Mouse (Mus musculus) left cerebral cortex, adult 2 months (tissue): ENCODE results near the gene Timm17b. TPM values are rescaled to one million over a fixed set of nuclear protein-coding genes. Genes with fewer than 3 reads are reported as not detected.
A peak's percentile ranks its signal among the peaks of the same experiment; 100 is the strongest.

ENCODE experiments used
- DNase-seq, 2 experiments: peaks; one replicate each; pipeline ENCODE4 v3.0.0; 2021 to 2022; ENCODE audit warnings: low spot score in 2 of 2, mixed read lengths in 1 of 2; ENCODE audit errors: extremely low spot score in 1 of 2
- H3K27ac ChIP-seq: fragments of 200-600 bp; 2 replicates; pipeline ENCODE4 v1.8.1; 2022
- H3K4me3 ChIP-seq: fragments of 200-600 bp; 2 replicates; pipeline ENCODE4 v1.8.1; 2022
- CTCF ChIP-seq: fragments of 200-600 bp; IDR thresholded peaks from 2 replicates; pipeline ENCODE4 v1.8.1; 2022; ENCODE audit warnings: antibody characterized with exemption, mild to moderate bottlenecking, moderate library complexity
- intact Hi-C: fragments of 180-260 bp; cut with DNase I; formaldehyde crosslinking; loops from one replicate; pipeline ENCODE4 v1.15.1; 2025
- total RNA-seq, 2 experiments: library from RNA; stranded (reverse); gene quantifications; 2 replicates each; pipeline ENCODE4 v1.2.3; 2021

The Timm17b gene
- total RNA-seq, 2 experiments from 2014 or later, result 19.3 to 27.4 TPM

DNA sequence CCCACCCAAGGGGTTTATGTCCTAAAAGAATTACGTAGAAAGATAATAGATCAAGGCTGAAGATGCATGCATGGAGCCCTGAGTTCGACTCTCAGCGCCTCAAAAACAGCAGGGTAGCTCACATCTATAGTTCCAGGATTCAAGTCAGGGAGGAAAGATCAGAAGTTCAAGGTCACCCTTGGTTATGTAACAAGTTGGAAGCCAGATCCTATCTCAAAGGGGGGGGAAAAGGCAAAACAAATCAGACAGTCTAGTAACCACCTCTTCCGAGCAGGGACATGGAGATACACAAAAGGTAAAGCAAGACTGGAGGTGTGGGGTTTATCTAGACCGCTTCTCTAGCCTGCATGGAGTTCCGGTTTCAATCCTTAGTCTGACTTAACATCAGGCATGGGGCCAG, 27.1 kb downstream of the Timm17b start:
- no peak for TF ChIP-seq CTCF
- DNase-seq, result no peak
- intact Hi-C loops, result no loop called here
- no peak overlapping the region for H3K4me3 ChIP-seq
- no peak overlapping the region for H3K27ac ChIP-seq

DNA sequence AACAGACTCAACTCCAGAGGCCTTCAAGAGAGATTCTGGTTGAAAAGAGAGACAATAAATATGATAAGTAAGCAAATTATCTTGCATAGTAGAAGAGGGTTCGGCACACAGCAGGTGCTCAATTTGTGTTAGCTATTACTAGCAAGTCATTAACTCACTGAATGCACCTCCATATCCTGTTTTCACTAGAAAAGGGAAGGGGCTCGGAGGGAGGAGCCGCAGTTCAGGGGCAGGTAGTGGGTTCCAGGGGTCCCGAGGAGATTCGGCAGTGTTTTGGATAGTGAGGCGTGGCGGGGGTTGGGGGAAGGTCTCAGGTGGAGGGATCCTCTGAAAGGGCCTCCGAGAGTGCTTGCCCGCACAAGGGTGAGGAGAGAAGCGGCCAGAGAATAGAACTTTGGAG, 28.0 kb downstream of the Timm17b start:
- intact Hi-C loops, result no loop called here
- DNase-seq, result no peak
- TF ChIP-seq CTCF, result no peak
- H3K4me3 ChIP-seq, result no peak overlapping the region
- no peak overlapping the region for H3K27ac ChIP-seq

DNA sequence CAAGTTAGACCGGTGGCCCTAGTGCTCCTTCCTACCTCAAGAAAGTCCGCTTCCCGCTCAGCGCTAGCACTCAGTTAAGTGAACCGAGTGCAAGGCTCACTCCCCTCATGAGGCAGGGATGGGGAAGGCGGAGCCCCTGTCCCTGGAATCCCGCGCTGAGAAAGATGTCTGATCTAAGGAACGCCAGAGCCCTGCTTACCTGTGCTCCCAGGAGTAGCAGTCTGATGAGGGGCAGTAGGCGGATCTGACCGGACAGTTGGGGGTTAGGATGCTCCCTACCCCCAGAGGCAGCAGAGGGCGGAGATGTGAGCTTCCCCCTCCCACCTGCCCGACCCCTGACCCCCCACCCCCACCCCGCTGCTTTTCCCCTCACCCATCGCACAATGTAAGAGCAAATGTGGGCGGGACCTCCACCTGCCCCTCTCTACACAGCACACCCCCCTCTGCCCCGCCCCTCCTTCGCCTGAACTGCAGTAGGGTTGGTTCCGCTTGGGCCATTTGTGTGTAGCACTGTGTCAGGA, 29.2 kb downstream of the Timm17b start, which contains the start of gene Eras:
TSS of gene Eras (minus strand) at position 338 of the 521 bp plus-strand sequence.
- DNase-seq, result no peak
- TF ChIP-seq CTCF, result no peak
- Histone ChIP-seq H3K27ac (no peak within 1 kb of the TSS), H3K4me3 (no peak within 1 kb of the TSS)
- intact Hi-C loops, result no loop called here

DNA sequence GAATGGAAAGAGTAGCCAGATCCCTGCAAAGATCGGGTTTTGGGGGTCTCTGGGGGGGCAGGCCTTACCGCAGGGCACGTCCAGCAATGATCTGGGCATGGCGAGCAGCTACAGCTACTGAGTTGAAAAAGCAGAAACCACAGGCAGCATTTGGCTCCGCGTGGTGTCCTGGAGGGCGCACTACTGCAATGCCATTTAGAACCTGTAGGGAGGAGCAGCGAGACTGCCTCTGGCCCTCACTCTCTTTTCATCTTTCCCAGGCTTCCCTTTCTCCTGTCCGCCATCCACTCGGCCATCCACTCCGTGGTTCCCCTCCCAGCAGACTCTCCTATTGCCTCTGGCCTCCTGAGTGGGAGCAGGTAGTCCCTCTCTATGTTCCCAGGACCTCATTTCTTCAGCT, 37.7 kb downstream of the Timm17b start:
- no peak overlapping the region for H3K4me3 ChIP-seq
- DNase-seq, result no peak
- H3K27ac ChIP-seq, result no peak overlapping the region
- intact Hi-C loops, result no loop called here
- no peak; the same call in none of the 2 replicates for TF ChIP-seq CTCF

DNA sequence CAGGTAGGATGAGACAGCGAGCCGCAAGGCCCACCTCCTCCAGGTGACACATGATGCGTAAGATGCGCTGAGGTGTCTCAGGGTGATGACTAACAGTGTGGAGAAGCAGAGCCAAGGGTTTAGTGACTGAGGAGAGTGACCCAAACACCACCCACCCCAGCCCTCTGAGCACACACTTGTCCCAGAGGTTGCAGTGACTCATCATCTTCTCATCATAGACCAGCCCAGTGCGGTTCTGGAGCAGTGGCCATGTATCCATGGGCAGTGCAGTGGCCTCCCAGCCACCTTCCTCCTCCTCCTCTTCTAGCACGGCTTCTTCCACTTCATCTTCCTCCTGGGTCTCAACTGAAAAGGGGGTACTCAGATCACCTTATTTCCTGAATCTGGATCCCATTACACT, 38.5 kb downstream of the Timm17b start:
- DNase-seq, result no peak
- intact Hi-C loops, result no loop called here
- Histone ChIP-seq H3K27ac (no peak overlapping the region), H3K4me3 (no peak overlapping the region)
- TF ChIP-seq CTCF, result no peak

DNA sequence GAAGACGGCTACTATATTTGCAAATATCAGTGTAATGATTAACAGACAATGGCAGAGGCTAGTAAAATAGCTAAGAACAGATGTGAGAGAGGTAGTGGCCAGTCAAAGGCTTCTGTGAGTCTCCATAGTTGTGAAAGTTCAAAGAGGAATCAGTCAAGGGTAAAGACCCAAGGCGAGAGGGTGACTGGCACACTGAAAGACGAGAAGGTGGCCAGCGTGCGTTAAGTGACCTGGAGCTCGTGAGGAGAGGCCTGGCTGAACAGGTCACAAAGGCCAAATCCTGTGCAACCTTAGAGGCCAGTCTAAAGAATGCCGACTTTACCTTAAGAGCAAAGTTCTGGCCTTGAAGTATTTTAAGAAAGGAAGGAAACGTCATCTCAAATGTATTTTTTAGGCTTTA, 46.5 kb downstream of the Timm17b start:
- DNase-seq, result no peak
- TF ChIP-seq CTCF, result no peak
- no peak overlapping the region for H3K27ac ChIP-seq
- no peak overlapping the region for H3K4me3 ChIP-seq
- intact Hi-C loops, result no loop called here

DNA sequence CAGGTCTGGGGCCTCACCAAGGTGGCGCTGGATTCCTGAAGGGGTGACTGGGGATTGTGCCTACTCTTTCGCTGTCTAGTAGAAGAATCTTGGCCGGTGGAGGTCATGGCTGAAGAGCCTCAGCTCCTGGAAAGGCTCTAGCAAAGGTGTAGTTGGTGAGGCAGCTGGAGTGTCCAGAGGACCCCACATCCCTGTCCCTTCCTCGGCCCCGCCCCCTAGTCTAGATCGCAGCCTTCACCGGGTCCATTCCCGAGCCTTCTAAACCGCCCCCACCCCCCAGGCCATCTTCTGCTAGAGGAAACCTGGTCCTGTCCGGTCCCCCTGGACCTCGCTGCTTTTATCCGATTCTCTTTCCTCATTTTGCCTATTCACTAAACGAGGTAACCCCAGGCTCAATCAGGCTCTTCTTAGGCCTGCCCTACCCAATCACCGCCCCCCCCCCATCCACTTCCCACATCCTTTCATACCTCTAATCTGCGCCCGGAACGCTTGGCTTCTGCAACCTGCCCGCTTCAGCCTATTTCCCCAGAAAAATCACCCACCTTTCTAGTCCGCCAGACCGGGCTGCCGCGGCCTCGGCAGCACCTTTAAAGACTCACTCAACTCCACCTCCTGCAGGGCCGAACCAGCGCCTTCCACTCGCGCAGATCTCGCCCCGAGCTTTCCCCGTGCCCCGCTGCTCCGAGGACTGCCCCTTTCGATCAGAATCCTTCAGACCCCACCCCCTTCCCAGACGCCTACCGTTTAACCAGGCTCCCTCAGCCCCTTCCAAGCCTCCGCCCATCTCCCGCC, 48.1 kb downstream of the Timm17b start, which contains the start of gene Hdac6:
TSS of gene Hdac6 (minus strand) at position 782 of the 792 bp plus-strand sequence.
- Histone ChIP-seq H3K4me3 (peak within 1 kb of the TSS; percentile 54), H3K27ac (peak within 1 kb of the TSS; percentile 82)
- DNase-seq, result peak in 1 of 2 experiments; percentile 11
- intact Hi-C loops, result no loop called here
- no peak for TF ChIP-seq CTCF

DNA sequence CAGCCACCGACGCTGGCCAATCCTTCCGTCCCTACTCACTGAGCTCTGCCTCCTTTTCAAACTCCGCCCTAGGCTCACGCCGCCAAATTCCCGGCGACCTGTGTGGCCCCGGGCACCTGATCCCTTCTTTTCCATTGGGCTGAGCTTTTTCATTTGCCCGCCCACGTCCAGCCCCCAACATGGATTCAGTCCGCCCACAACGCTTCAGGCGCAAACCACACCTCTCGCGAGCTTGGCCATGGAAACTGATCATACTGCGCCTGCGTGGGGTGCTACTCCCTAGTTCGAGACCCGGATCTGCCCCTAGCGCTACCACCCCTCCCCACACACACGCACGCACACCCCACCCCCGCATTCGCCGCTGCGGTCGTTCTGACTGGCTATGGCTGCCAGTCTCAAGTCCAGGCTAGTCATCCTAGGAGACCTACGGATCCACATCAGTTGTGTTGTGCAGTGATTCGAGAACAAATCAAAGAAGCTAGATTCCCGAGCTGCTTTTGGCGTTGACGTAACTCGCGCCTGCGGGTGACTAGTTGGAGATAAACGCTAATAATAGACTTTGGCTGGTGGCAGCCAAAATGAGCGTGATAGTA, 48.8 kb downstream of the Timm17b start:
- peak; percentile 87 to 91 for DNase-seq
- peak overlapping the region; percentile 54 for H3K4me3 ChIP-seq
- TF ChIP-seq CTCF, result no peak
- H3K27ac ChIP-seq, result peak overlapping the region; percentile 82
- intact Hi-C loops, result no loop called here

DNA sequence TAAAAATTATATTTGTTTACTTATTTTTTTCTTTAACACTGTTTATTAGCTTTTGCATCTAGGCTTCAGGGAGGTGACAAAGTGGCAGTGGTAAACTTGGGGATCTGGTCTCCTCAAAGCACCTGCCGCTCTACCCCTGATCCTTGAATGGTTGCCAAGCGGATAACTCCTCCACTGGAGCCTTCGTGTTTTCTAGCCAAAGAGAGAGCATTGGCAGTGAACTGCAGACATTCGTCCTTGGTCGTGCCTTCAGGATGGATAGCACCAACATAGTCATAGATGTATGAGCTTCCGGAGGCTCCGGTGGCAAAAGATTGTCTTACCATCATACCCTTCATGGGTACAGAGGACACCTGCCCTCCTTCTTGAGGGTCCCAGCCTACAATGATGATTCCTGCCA, 50.9 kb downstream of the Timm17b start:
- no peak for TF ChIP-seq CTCF
- no peak for DNase-seq
- intact Hi-C loops, result loop anchor here (10.0 kb wide), 1 partner anchor 55 kb away; no protein-coding TSS in a partner anchor
- Histone ChIP-seq H3K27ac (no peak overlapping the region), H3K4me3 (no peak overlapping the region)

Other genes starting within 250 kb of the Timm17b start
- 1 to 10 TPM; 1.1 to 2.4 TPM for gene Prickle3, start 242.1 kb upstream of the Timm17b start, total RNA-seq
- 1 to 10 TPM; 6.5 to 8.8 TPM for gene Plp2, start 228.0 kb upstream of the Timm17b start, total RNA-seq
- gene Magix, start 218.1 kb upstream of the Timm17b start, total RNA-seq, result under 1 TPM; 0.16 to 0.43 TPM
- 10 to 100 TPM; 32.9 to 34.5 TPM for gene Gpkow, start 202.2 kb upstream of the Timm17b start, total RNA-seq
- 10 to 100 TPM; 61.0 to 68.9 TPM for gene Wdr45, start 185.0 kb upstream of the Timm17b start, total RNA-seq
- not detected for gene Gm45208, start 177.1 kb upstream of the Timm17b start, total RNA-seq
- 10 to 100 TPM; 88.9 to 92.7 TPM for gene Praf2, start 170.9 kb upstream of the Timm17b start, total RNA-seq
- gene Ccdc120, start 148.5 kb upstream of the Timm17b start, total RNA-seq, result 10 to 100 TPM; 26.3 TPM
- 10 to 100 TPM; 30.9 to 35.1 TPM for gene Tfe3, start 136.8 kb upstream of the Timm17b start, total RNA-seq
- 100 to 1,000 TPM; 109 to 113 TPM for gene Gripap1, start 109.6 kb upstream of the Timm17b start, total RNA-seq
- gene Kcnd1, start 77.1 kb upstream of the Timm17b start, total RNA-seq, result 1 to 10 TPM; 7.7 to 9.3 TPM
- 10 to 100 TPM; 76.4 to 84.1 TPM for gene Otud5, start 58.0 kb upstream of the Timm17b start, total RNA-seq
- gene Pim2, start 21.1 kb upstream of the Timm17b start, total RNA-seq, result 10 to 100 TPM; 53.6 to 56.3 TPM
- gene Slc35a2, start 15.3 kb upstream of the Timm17b start, total RNA-seq, result 10 to 100 TPM; 31.9 to 39.6 TPM
- 10 to 100 TPM; 80.5 to 83.6 TPM for gene Pqbp1, start 88 bp upstream of the Timm17b start, total RNA-seq
- gene Gm10491, start 8.5 kb downstream of the Timm17b start, total RNA-seq, result not detected
- gene Gm10490, start 10.2 kb downstream of the Timm17b start, total RNA-seq, result not detected
- gene Pcsk1n, start 20.5 kb downstream of the Timm17b start, total RNA-seq, result 100 to 1,000 TPM; 463 to 503 TPM
- not detected for gene Eras, start 29.2 kb downstream of the Timm17b start, total RNA-seq
- gene Hdac6, start 48.5 kb downstream of the Timm17b start, total RNA-seq, result 10 to 100 TPM; 50.3 to 52.7 TPM
- not detected for gene Gata1, start 78.7 kb downstream of the Timm17b start, total RNA-seq
- gene Glod5, start 119.1 kb downstream of the Timm17b start, total RNA-seq, result under 1 TPM; 0.75 to 0.94 TPM
- 10 to 100 TPM; 22.5 to 27.1 TPM for gene Suv39h1, start 175.4 kb downstream of the Timm17b start, total RNA-seq
- 1 to 10 TPM; 1.5 to 1.9 TPM for gene Was, start 191.1 kb downstream of the Timm17b start, total RNA-seq
- 100 to 1,000 TPM; 190 to 220 TPM for gene Wdr13, start 233.5 kb downstream of the Timm17b start, total RNA-seq
- gene Rbm3, start 246.5 kb downstream of the Timm17b start, total RNA-seq, result 100 to 1,000 TPM in 1 of 2 experiments, 10 to 100 TPM in 1; 86.0 to 124 TPM